Mouse (Mus musculus): ENCODE measurements around the gene Olfr91.

Olfr91 gene

DNA sequence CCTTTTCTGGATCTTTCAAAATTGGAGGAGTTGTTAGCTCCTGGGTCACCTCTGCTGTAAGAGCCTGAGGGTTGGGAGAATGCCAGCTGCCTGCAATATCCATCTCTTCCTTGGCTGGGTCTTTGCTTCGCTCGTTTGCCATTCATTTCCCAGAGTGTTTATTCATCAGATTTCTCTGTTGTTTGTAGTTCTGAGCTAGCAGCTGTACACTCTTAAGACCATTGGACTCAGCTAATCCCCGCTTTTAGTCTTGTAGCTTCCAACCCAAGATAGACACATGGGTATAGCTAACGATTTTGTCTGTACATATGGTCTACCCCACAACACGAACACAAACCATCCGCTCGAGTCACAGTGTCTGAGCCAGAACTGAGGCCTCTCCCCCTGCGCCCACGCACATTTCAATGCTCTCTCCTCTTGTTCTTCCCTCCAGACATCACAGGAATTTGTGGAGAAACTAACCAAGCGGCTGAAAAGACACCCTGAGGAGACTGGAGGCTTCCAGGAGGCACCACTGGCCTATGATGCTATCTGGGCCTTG is 35.9 kb downstream of the Olfr91 start:
- no peak for DNase-seq (ENCODE audit: extremely low read depth, low read depth)

DNA sequence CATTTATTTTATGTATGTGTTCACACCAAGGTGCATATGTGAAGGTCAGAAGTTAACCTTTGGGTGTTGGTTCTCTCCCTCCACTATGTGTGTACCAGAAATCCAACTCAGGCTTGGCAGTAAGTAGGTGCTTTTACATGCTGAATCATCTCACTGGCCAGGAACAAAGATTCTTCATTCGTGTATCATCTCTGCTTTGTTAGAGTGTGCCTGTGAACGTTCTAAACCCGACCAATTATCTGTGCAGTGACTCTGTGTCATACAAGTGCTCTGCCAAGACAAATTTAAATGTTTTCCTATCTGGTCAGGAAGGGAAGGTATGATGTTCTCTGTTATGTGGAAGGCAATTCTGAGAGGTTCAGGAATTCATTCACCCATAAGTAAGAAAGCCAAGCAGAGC is 36.6 kb downstream of the Olfr91 start:
- no peak for DNase-seq (ENCODE audit: extremely low read depth, low read depth)

DNA sequence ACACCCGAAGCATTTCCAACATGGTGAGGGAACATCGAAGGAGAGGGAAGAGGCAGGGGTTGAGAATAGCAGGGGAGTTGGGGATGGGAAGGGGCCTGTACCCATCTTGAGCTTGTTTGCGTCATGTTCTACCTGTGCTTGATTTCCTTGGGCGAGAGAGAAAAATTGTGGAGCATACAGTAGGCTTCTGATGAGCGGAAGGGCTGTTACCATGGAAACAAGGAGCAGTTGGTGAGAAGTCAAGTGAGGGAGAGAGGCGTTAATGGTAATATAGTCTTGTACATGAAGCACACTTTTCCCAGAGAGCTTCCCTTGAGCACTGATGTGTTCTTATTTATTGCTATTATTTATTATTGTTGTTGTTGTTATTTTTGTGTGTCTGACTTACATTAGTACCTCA is 41.1 kb downstream of the Olfr91 start:
- no peak for DNase-seq (ENCODE audit: extremely low read depth, low read depth)

DNA sequence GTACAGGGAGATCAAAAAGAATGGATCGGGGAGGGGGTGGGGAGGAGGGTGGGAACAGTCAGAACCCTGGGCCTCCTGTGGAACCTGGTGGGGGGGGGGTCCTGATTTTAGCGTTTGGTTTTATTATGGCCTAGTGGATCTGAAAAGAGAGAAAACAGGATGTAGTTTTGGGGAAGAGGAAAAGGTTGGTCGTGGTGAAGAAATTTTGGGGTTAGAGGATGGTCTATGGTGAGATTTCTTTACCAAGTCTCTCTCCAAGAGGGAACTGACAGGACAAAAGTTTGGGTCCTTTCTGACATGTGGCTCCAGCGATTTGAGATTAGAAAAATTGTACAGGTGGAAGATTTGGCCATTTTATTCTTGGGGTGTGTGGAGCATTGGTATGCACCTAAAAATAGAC is 46.3 kb downstream of the Olfr91 start:
- no peak for DNase-seq (ENCODE audit: extremely low read depth, low read depth)

DNA sequence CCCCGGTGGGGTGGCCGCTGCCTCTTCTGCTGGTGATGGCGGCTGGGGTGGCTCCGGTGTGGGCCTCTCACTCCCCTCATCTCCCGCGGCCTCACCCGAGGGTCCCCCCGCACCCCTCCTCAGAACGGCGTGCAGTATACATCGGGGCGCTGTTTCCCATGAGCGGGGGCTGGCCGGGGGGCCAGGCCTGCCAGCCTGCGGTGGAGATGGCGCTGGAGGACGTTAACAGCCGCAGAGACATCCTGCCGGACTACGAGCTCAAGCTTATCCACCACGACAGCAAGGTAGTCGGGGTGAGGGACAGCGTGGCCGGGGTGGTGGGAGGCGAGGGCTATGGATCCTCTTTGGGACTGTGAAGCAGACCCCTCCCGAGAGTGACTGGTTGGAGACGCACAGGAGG is 47.2 kb downstream of the Olfr91 start:
- no peak for DNase-seq (ENCODE audit: extremely low read depth, low read depth)

DNA sequence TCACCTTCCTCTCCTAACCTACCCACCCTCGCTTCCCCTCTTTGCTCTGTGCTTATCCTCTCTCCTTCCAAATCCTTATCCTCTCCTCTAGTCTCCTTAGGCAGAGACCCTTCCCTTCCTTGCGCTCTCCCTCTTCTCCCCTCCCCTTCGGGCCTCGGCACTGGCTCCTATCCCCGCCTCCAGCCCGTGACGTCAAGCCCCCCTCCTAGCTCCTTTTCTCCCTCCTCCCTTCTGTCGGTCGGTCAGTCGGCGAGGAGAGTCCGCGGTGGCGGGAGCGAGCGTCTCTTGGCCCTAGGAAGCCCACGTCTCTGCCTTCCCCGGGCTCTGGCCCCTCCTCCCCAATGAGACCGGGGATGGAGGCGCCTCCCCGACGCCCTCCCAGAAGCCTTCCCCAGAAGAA is 47.7 kb downstream of the Olfr91 start:
- DNase-seq (ENCODE audit: extremely low read depth, low read depth) = no peak

DNA sequence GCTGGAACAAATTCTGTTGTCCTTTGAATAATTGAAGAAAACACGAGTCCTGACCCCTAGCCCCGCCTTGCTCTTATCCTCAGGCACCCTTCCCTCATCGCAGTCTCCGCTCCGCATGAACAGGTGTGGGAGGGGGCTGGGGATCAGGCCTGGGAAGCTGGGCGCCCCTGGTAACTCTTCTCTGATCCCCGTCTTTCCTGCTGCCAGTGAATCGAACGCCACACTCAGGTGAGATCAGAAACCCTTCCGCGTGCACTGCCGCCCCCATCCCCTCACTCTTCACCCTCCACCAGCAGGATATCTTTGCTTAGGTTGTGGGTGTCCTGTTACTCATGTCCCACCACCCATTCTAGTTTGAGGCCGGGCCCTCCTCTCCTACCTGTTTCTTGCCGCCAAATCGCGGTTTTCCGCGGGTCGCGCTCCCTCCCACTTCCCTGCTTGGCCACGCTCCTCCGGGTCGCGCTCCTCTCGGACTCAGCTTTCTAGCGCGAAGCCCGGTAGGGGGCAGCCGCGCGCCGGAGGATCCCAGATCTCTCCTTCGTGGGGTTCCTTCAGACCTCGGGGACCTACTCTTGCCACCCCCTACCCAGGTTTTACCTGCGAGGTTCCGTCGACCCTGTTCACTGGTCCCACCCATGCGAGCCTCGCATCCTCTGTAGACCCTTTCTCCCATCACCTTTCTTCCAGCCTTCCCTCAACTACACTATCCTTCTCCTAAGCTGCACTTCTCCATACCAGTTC is 48.3 kb downstream of the Olfr91 start:
- no peak for DNase-seq (ENCODE audit: extremely low read depth, low read depth)

DNA sequence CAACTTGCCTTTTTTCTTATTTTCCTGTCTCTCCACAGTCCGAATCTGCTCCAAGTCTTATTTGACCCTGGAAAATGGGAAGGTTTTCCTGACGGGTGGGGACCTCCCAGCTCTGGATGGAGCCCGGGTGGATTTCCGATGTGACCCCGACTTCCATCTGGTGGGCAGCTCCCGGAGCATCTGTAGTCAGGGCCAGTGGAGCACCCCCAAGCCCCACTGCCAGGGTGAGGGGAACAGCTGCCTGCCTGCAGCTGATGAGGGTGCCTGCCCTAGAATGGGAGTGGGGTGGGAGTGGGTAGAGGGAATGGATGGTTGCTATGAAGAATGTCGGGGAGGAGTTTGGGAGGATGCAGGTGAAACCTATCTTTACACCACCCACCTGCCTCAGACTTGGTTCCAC is 49.7 kb downstream of the Olfr91 start:
- DNase-seq (ENCODE audit: extremely low read depth, low read depth) = no peak

DNA sequence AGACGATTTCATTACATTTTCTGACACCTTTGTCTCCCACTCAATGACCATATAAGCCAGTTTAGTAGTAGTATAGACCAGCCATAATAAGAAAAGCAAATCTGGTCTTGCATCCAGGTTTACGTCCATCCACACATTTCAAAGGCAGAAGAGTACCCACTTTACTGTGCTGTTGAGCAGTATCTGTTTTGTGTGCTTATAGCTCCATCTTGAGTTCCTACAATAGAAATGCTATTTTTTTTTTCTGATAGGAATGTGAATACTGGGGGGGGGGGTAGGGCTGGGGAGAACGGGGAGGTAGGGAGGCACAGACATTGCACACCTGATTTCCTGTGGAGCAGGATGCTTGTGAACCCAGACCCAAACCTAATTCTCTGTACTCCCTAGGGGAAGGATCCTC is 50.1 kb downstream of the Olfr91 start:
- DNase-seq (ENCODE audit: extremely low read depth, low read depth) = no peak

DNA sequence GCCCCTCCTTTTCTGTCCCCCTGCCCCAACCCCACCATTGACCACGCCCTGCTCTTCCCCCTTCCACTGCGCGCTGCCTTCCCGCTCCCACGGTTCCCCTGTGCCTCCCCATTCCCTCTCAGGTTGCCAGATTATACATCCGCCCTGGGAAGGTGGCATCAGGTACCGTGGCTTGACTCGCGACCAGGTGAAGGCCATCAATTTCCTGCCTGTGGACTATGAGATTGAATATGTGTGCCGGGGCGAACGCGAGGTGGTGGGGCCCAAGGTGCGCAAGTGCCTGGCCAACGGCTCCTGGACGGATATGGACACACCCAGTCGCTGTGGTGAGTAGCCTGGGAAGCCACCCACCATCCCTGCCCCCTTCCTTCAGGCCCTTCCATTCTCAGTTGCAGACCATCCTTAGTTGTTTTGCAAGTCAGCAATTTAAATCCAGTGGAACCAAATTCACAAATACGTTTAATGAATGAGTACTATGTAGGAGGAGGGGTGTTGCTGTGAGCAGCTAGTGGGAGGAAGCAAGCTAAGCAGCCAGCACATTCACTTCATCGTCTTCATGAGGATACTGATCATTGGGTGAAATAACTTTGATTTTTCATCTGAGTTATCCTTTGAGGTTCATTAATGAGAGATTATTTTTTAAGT is 50.6 kb downstream of the Olfr91 start:
- no peak for DNase-seq (ENCODE audit: extremely low read depth, low read depth)

DNA sequence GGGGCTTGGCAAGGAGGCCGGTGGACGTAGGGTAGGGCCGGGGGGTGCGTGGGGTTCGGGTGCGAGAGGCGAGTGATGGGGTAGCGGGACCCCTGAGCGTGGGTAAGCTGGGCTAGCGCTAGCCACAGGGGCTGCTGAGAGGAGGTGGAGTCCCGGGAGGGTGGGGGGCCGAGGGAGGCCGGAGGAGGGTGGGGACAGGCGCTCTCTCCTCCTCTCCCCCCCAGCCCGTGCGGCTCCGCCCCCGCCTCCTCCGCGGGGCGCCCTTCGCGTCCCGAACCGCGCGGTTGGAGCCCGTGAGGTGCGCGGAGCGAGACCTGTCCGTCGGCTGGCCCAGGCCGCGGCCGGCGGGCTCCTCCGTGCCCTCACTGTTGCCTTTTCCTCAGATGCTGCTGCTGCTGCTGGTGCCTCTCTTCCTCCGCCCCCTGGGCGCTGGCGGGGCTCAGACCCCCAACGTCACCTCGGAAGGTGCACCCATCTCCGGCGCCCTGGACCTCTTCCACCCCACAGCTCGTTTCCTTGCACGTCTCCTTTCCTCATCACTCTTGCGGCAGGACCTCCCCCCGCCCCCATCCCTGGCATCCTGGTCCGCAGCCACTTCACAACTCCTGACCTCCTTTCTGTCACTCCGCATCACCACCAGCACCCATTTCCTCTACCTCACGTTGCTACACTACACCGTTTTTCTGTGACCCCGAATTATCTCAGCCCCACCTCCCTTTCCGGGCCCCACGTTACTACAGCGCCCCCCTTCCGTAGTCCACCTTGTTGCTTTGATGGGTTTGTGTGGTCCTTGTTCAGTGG is 51.6 kb downstream of the Olfr91 start:
- no peak for DNase-seq (ENCODE audit: extremely low read depth, low read depth)

DNA sequence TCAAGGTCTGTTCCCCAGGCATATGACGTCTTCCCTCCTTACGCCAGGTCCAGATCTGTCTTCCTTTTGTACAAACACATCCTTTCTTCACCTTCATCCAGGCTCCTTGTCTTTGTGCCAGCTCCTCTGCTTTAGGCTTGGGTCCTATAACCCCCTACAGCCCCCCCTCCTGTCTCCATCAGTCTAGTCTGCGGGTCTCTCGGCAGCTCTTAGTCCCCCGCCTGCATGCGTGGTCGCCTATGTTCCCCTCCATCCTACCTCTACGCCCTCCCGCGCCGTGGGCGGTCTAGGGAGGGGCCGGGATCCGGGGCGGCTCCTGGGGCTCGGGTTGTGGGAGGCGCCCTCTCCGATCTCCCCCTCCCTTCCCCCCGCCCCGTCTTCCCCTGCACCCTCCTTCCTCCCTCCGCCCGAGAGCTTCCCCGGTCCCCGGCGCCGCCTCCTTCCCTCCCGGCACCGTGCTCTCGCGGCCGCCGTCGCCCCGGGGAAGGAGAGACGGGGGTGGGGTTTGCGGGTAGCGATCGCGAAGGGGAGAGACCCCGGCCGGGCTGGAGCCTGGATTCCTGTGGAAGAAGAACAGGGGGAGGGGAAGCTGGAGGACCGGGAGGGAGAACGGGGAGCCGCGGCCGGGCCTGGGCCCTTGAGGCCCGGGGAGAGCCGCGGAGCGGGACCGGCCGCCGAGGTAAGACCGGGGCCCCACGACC is 52.3 kb downstream of the Olfr91 start, which contains the start of gene Gabbr1:
TSS of gene Gabbr1 (plus strand) at position 356 of the 701 bp plus-strand sequence.
- DNase-seq (ENCODE audit: extremely low read depth, low read depth) = peak; percentile 41

DNA sequence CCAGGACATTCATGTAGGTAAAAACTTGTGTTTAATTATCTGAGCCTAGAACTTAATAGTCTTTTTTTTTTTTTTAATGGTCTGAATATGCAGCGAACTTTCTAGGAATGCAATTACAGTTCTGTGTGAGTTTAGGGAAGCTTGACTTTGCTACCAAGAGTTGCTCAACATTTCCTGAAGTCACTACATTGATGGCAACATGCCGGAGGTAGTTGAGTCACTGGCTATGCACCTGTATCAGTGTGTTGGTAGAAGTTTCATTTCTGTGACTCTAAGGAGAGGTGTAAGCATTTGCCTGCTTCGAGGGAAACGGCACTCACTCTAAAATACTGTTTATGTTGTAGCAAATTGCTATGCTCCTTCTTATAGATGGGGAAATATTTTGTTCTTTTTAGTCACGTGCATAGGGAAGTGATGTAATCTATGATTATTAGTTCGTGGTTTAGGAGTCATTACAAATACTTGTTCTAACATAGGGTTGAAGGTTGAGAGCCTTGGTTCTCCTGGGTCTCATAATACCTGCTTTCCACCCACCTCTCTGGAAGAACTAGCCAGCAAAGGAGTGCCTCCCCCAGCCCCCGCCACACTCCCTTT is 53.3 kb downstream of the Olfr91 start:
- DNase-seq (ENCODE audit: extremely low read depth, low read depth) = no peak
